Mouse (Mus musculus): ENCODE data around the gene Rufy3.

DNA sequence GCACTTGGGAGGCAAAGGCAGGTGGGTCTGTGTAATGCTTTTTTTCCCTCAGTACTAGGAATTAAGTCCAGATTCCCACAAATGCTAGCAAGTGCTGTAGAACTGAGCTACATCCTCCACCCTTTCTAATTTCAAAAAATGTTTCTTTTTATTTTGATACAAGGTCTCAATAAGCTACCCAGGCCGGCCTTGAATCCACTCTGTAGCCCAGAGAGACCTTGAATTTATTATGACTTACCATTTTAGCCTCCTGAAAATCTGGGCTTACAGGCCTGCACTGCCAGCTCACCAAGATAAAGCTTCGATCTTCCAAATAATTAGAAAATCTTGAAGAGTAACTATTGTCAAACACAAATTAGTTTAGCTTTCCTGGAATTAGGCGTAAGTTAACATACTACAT is 39.2 kb downstream of the Rufy3 start:
- TF ChIP-seq GATA1 (IDR thresholded peaks at IDR 0.05; ENCODE audit: low read length) (no peak), TAL1 (IDR thresholded peaks at IDR 0.05; ENCODE audit: low read length) (no peak)

Measured in erythroblast, embryonic 14.5 days (primary cell).